Mouse (Mus musculus): Measurements from ENCODE around the gene Add3.

The Add3 gene

DNA sequence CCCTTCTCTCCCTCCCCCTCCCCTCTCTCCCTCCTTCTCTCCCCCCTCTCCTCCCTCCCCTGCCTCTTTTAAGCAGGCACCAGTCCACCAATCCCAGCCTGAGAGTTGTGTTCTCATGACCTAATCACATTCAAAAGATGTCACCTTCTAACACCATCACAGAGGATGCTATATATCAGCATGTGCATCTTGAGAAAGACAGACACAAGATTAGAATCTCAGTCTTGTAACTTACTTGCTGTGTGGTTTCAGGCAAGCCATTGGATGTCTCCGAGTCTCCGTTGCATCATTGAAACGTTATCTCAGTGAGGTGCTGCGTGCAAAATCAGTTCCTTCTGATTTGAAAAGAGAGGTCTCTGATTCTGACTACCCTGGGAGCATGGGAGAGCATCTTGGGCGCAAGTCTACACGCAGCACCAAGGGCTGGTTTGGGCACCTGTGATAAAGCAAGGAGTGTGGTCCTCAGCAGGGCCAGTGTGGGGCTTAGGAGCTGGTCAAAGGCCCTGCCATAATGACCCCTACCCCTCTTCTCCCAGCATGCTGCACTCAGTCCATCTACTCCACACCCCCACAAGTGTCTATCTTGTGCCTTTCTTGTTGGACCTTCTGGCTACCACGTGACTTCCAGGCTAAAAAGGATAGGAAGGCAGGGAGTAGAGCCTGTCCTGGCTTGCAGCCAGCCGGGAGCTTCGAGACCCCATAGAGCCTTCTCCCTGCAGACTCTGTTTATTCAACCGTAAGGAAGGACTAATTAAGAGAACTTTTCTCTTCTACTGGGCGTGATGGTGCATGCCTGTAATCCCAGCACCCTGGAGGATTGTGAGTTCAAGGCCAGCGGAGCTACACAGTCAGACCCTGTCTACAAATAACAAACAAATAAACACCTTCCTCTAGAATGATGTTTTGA is 124.8 kb downstream of the Add3 start:
- DNase-seq (ENCODE audit: low spot score in 2 of 2): no peak

DNA sequence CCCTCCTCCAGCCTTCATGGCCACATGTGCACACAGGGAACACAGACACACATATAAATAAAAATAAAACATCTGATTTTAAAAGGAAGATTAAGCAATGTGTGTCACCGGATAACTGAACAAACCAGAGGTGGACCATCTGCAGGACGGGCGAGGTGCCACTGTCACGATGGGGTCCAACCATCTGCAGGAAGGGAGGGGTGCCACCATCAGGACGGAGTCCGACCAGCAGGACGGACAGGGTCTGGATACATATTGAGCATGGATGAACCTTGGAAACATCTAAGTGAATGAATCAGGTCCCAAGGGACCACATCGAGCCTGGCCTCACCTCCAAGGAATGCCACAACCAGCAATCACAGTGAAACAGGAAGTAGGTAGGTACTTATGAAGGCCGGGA is 127.1 kb downstream of the Add3 start:
- no peak for DNase-seq (ENCODE audit: low spot score in 2 of 2)

DNA sequence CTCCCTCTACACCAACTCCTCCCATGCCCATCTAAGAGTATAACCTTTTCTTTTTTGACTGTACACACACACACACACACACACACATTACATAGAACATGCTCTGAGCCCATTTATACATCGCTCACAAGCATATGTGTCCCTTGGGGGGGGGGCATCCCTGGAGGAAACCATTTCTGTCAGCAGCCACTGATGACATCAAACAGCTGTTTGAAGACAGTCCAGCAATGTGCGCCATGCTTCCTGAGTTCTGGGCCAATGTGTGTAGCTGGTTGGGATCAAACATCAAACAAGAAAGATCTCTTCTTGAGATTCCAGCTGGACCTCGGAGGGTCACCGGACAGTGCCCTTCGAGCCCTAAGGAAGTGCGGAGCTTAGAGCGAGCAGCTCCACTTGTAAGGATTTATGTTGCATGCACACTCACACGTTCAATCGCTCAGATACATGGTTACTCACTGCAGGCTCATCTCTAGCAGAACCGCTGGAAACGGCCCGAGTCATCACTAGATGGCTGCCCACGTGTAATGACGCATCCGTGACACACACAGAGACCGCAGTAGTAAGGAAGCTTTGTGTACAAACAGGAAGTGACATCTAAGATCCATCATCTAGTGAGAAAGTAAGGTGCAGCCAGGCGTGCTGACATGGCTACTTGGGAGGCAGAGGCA is 132.9 kb downstream of the Add3 start:
- no peak for DNase-seq (ENCODE audit: low spot score in 2 of 2)

DNA sequence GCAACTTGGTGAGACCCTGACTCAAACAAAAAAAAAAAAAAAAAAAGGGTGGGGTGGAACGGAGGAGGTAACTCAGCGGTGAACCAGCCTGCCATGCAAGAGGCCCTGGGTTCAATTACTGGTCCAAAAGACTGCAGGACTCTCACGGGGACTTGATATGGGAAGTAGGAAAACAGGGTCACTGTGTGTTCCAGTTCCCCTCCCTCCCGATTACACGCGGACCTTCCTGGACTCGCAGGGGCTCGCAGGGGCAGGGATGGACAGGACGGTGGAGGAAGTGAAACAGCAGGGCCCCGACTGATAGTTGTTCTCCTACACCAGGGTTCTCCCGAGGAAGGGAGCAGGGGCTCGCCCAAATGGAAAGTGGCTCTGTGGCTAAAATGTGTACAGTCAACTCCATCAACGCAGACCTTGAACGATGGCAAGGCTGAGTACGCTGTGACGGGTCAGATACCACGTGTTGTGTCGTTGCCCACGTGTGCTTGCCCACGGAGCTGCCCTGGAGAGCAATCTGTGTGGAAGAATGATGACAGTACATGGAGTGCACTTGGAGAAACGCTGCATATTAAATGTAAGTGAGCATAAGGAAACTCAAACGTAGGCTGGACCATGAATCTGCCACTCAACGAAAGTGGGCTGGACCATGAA is 133.7 kb downstream of the Add3 start:
- no peak for DNase-seq (ENCODE audit: low spot score in 2 of 2)

DNA sequence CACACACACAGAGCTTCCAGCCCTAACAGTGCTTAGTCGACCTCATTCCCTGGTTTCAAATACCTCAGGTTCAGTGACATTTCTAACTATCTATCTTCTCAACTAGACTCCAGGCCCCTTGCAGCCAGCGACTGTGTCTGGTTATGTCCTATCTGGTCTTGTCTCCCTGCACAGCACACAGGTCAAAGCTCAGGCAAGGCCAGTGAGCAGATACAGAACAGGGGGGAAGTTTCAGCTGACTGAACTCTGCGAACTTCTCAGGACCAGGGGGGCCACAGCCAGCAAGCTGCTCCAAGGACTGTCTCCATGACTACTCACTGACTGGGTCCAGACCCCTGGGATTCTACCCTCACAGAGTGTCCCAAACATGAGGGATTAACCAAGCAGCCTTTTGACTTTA is 135.0 kb downstream of the Add3 start:
- no peak for DNase-seq (ENCODE audit: low spot score in 2 of 2)

DNA sequence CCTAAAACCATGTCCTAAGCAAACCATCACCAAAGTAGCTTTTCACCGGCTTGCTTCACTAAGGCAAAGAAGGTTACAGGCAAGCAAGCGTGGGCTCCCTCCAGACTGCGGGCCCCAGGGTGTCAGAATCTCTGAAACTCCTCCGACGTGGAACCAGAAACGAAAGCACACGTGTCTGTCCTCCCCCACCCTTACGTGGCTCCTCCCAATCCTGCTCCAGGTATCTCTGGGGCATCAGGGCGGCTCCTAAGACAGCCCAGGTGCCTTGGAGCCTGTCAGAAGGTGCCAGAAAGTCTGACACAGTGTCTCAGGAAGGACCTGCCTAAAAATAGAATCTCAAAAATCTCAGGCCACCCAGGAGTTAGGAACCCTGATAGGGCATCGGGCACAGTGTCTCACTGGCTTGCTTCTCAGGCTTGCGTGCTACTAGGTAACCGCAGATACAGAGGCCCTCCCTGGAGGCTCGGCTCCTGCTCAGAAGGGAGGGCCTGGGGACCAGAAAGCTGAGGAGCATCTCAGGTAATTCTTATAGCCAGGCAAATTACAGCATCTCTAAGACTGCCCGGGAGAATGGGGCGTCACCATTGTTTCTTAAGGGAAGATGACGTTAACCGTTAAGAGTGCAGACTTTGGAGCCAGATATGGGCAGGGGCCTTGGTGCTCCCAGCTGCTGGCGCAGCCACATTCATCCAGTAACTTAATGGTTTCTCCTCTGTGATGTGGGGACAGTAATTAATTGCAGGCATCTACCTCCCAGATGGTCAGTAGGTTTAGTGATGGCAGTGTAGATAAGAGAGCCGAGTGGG is 136.9 kb downstream of the Add3 start:
- no peak for DNase-seq (ENCODE audit: low spot score in 2 of 2)

- DNase-seq (ENCODE audit: low spot score in 2 of 2): no peak
Measured at GRCm38 (mm10) chr19:53278491-53279415, 138.5 kb downstream of the Add3 start.

DNA sequence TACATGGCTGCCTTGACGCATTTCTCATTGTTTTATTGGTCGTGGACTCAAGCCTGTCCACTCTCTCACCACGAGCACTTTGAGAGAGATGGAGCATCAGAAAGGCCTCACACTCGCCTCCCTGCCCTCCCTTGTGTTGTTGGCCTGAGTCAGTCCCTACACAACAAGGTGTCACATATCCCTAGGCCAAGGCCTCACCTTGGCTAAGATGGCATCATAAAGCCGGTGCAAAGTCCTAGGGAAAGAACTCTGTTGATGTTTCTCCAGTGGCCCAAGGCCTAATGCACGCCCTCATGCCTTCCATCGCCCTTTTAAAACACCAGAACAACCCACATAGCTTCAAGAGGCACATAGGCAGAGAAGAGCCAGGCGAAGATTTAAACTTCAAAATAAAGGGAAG is 140.0 kb downstream of the Add3 start:
- DNase-seq (ENCODE audit: low spot score in 2 of 2): no peak

- DNase-seq (ENCODE audit: low spot score in 2 of 2): no peak
Measured at GRCm38 (mm10) chr19:53282571-53282970, 142.3 kb downstream of the Add3 start.

GRCm38 (mm10) chr19:53283742-53284141 is 143.5 kb downstream of the Add3 start:
- no peak for DNase-seq (ENCODE audit: low spot score in 2 of 2)

GRCm38 (mm10) chr19:53284268-53285208 is 144.3 kb downstream of the Add3 start:
- no peak for DNase-seq (ENCODE audit: low spot score in 2 of 2)

GRCm38 (mm10) chr19:53296331-53297254 is 156.3 kb downstream of the Add3 start:
- no peak for DNase-seq (ENCODE audit: low spot score in 2 of 2)
